Mouse (Mus musculus) heart, embryonic 12.5 days (tissue): ENCODE measurements around the gene Rars2. TPM values are rescaled to one million over a fixed set of nuclear protein-coding genes. Genes with fewer than 3 reads are reported as not detected.
"Not testable (repeated sequence)": the region's sequence is repeated elsewhere in the genome, so short reads cannot be mapped to it uniquely, and the experiment has no call there.

Source experiments
- ATAC-seq: fragments of 200-750 bp; cut with Nextera tagmentation; 2 replicates; pipeline ENCODE4 v1.8.0; 2017; ENCODE audit warnings: moderate TSS enrichment, moderate library complexity; ENCODE audit not compliant: insufficient number of reproducible peaks, low FRiP score
- H3K27ac ChIP-seq: fragments of 300-500 bp; sonication (generic); 2 replicates; pipeline ENCODE4 v1.5.1; 2016; ENCODE audit warnings: mild to moderate bottlenecking, moderate library complexity; ENCODE audit not compliant: poor library complexity, severe bottlenecking
- H3K27me3 ChIP-seq: fragments of 300-500 bp; sonication (generic); replicated peaks from 2 replicates; pipeline ENCODE4 v1.6.1; 2016; ENCODE audit warnings: mild to moderate bottlenecking, moderate library complexity
- H3K36me3 ChIP-seq: fragments of 300-500 bp; sonication (generic); 2 replicates; pipeline ENCODE4 v1.6.1; 2016; ENCODE audit warnings: mild to moderate bottlenecking, moderate library complexity
- H3K4me1 ChIP-seq: fragments of 300-500 bp; sonication (generic); replicated peaks from 2 replicates; pipeline ENCODE4 v1.6.1; 2016; ENCODE audit warnings: mild to moderate bottlenecking
- H3K4me2 ChIP-seq: fragments of 300-500 bp; sonication (generic); 2 replicates; pipeline ENCODE4 v1.6.1; 2016; ENCODE audit warnings: mild to moderate bottlenecking, moderate library complexity
- H3K4me3 ChIP-seq: fragments of 300-500 bp; sonication (generic); 2 replicates; pipeline ENCODE4 v1.5.1; 2016; ENCODE audit warnings: mild to moderate bottlenecking
- H3K9ac ChIP-seq: fragments of 300-500 bp; sonication (generic); 2 replicates; pipeline ENCODE4 v1.6.1; 2016; ENCODE audit warnings: mild to moderate bottlenecking, moderate library complexity
- H3K9me3 ChIP-seq: fragments of 300-500 bp; sonication (generic); replicated peaks from 2 replicates; pipeline ENCODE4 v1.6.1; 2016; ENCODE audit warnings: mild to moderate bottlenecking, moderate library complexity
- WGBS: fragments of 180-500 bp; shearing (Covaris S2); methylation state at CpG from one replicate; pipeline ENCODE4 v1.1.7; 2016; 5-methylcytosine and 5-hydroxymethylcytosine counted together
- polyA plus RNA-seq: library from polyadenylated mRNA; unstranded; fragments of >200 nt; fragmentation: Nextera tagmentation; extraction: Ambion mirVana; gene quantifications from 2 replicates; pipeline ENCODE4 v1.2.1, GENCODE M21; 2016

Gene Rars2
- polyA plus RNA-seq = 53.7 and 62.1 TPM in 2 replicates

- H3K4me1 ChIP-seq = peaks cover 21% of the 10 kb centered on the region
- peak within 1 kb of the TSS; percentile 96 for H3K4me3 ChIP-seq
- peak within 1 kb of the TSS; percentile 97 for H3K9ac ChIP-seq
- H3K27me3 ChIP-seq = no peaks in the 10 kb centered on the region
- H3K9me3 ChIP-seq = no peaks in the 10 kb centered on the region
- peaks cover 2% of the 10 kb centered on the region; the same call in 1 of the 2 replicates for H3K36me3 ChIP-seq
- ATAC-seq = peak; percentile 98
- WGBS = under 1% methylated on average over 42 of the region's 42 CpGs
- peak within 1 kb of the TSS; percentile 92 for H3K27ac ChIP-seq
- peak within 1 kb of the TSS; percentile 91 for H3K4me2 ChIP-seq
Observed at GRCm38 (mm10) chr4:34614630-34615094, at the start of gene Rars2, which contains the start of gene Orc3. Gene Rars2, plus strand, starts transcription at chr4:34614957. Gene Orc3, minus strand, starts transcription at chr4:34614944.

- 86% methylated on average over 6 of the region's 6 CpGs for WGBS
- no peak for ATAC-seq
- no peak overlapping the region for H3K4me2 ChIP-seq
- no peaks in the 10 kb centered on the region for H3K9me3 ChIP-seq
- H3K27me3 ChIP-seq = no peaks in the 10 kb centered on the region
- H3K9ac ChIP-seq = no peak overlapping the region
- H3K4me3 ChIP-seq = no peak overlapping the region
- H3K36me3 ChIP-seq = peaks cover 50% of the 10 kb centered on the region
- H3K4me1 ChIP-seq = no peaks in the 10 kb centered on the region
- H3K27ac ChIP-seq = no peak overlapping the region
Observed at GRCm38 (mm10) chr4:34566226-34566625, 48.5 kb upstream of the Rars2 start.

GRCm38 (mm10) chr4:34572876-34573275 is 41.9 kb upstream of the Rars2 start:
- no peaks in the 10 kb centered on the region for H3K27me3 ChIP-seq
- H3K4me3 ChIP-seq = no peak overlapping the region
- no peaks in the 10 kb centered on the region for H3K4me1 ChIP-seq
- H3K27ac ChIP-seq = no peak overlapping the region
- no peaks in the 10 kb centered on the region for H3K9me3 ChIP-seq
- H3K36me3 ChIP-seq = peaks cover 87% of the 10 kb centered on the region
- H3K4me2 ChIP-seq = no peak overlapping the region
- ATAC-seq = no peak
- 67% methylated on average over 2 of the region's 2 CpGs for whole genome bisulfite sequencing
- H3K9ac ChIP-seq = no peak overlapping the region

GRCm38 (mm10) chr4:34577028-34577427 is 37.7 kb upstream of the Rars2 start:
- Histone ChIP-seq H3K4me2 (no peak overlapping the region), H3K9ac (no peak overlapping the region), H3K9me3 (no peaks in the 10 kb centered on the region), H3K4me1 (peaks cover 6% of the 10 kb centered on the region), H3K27me3 (no peaks in the 10 kb centered on the region), H3K4me3 (no peak overlapping the region), H3K27ac (no peak overlapping the region), H3K36me3 (peaks cover 86% of the 10 kb centered on the region)
- WGBS = 99% methylated on average over 2 of the region's 2 CpGs
- no peak for ATAC-seq

- 27% methylated on average over 1 of the region's 1 CpGs for WGBS
- no peak overlapping the region for H3K4me3 ChIP-seq
- H3K9ac ChIP-seq = no peak overlapping the region
- H3K36me3 ChIP-seq = peaks cover 87% of the 10 kb centered on the region
- H3K27ac ChIP-seq = peak overlapping the region; percentile 47; the same call in 1 of the 2 replicates
- H3K4me2 ChIP-seq = no peak overlapping the region
- H3K27me3 ChIP-seq = no peaks in the 10 kb centered on the region
- no peaks in the 10 kb centered on the region for H3K9me3 ChIP-seq
- no peak for ATAC-seq
- peaks cover 12% of the 10 kb centered on the region for H3K4me1 ChIP-seq
Observed at GRCm38 (mm10) chr4:34579215-34579614, 35.5 kb upstream of the Rars2 start.

GRCm38 (mm10) chr4:34581489-34581888 is 33.3 kb upstream of the Rars2 start:
- peaks cover 77% of the 10 kb centered on the region for H3K36me3 ChIP-seq

GRCm38 (mm10) chr4:34581990-34582389 is 32.8 kb upstream of the Rars2 start:
- H3K27ac ChIP-seq = no peak overlapping the region; the same call in 1 of the 2 replicates
- no peak overlapping the region for H3K4me2 ChIP-seq
- H3K36me3 ChIP-seq = peaks cover 74% of the 10 kb centered on the region
- WGBS = 64% methylated on average over 7 of the region's 7 CpGs
- no peaks in the 10 kb centered on the region for H3K9me3 ChIP-seq
- no peaks in the 10 kb centered on the region for H3K27me3 ChIP-seq
- ATAC-seq = no peak
- H3K9ac ChIP-seq = no peak overlapping the region
- no peak overlapping the region for H3K4me3 ChIP-seq
- peaks cover 16% of the 10 kb centered on the region for H3K4me1 ChIP-seq

More at GRCm38 (mm10) chr4:34581489-34581888, 33.3 kb upstream of the Rars2 start:
- not testable (repeated sequence) for H3K4me2 ChIP-seq, H3K27ac ChIP-seq, H3K4me3 ChIP-seq, H3K27me3 ChIP-seq, H3K9me3 ChIP-seq, ATAC-seq, H3K9ac ChIP-seq
- H3K4me1 ChIP-seq = peaks cover 16% of the 10 kb centered on the region
- 73% methylated on average over 1 of the region's 1 CpGs for WGBS

GRCm38 (mm10) chr4:34582476-34582875 is 32.3 kb upstream of the Rars2 start:
- H3K4me3 ChIP-seq = no peak overlapping the region
- H3K27ac ChIP-seq = no peak overlapping the region
- peaks cover 72% of the 10 kb centered on the region for H3K36me3 ChIP-seq
- H3K9me3 ChIP-seq = no peaks in the 10 kb centered on the region
- no peaks in the 10 kb centered on the region for H3K27me3 ChIP-seq
- no peak overlapping the region for H3K9ac ChIP-seq
- H3K4me2 ChIP-seq = no peak overlapping the region
- peaks cover 16% of the 10 kb centered on the region for H3K4me1 ChIP-seq
- 75% methylated on average over 5 of the region's 5 CpGs for WGBS
- ATAC-seq = no peak

- WGBS = 89% methylated on average over 3 of the region's 3 CpGs
- ATAC-seq = no peak
- Histone ChIP-seq H3K27me3 (no peaks in the 10 kb centered on the region), H3K9me3 (no peaks in the 10 kb centered on the region), H3K4me1 (peaks cover 16% of the 10 kb centered on the region), H3K4me3 (no peak overlapping the region), H3K27ac (no peak overlapping the region), H3K36me3 (peaks cover 65% of the 10 kb centered on the region), H3K4me2 (no peak overlapping the region), H3K9ac (no peak overlapping the region)
Observed at GRCm38 (mm10) chr4:34583427-34583826, 31.3 kb upstream of the Rars2 start.

GRCm38 (mm10) chr4:34584871-34585607 is 29.7 kb upstream of the Rars2 start:
- Histone ChIP-seq H3K36me3 (peaks cover 53% of the 10 kb centered on the region), H3K9me3 (no peaks in the 10 kb centered on the region), H3K4me2 (no peak overlapping the region), H3K27me3 (no peaks in the 10 kb centered on the region), H3K4me1 (peaks cover 12% of the 10 kb centered on the region), H3K4me3 (no peak overlapping the region), H3K27ac (0 out of 2 replicates have a peak overlapping the region, but pooled peaks have one; percentile 23), H3K9ac (no peak overlapping the region)
- WGBS = 70% methylated on average over 7 of the region's 7 CpGs
- ATAC-seq = no peak

- H3K4me3 ChIP-seq = no peak overlapping the region
- H3K9ac ChIP-seq = no peak overlapping the region
- H3K4me1 ChIP-seq = 0 out of 2 replicates have a peak, but pooled peaks cover 5% of the 10 kb centered on the region
- H3K36me3 ChIP-seq = peaks cover 58% of the 10 kb centered on the region
- H3K27me3 ChIP-seq = no peaks in the 10 kb centered on the region
- H3K27ac ChIP-seq = no peak overlapping the region
- 92% methylated on average over 6 of the region's 6 CpGs for WGBS
- no peak overlapping the region for H3K4me2 ChIP-seq
- no peaks in the 10 kb centered on the region for H3K9me3 ChIP-seq
- ATAC-seq = no peak
Observed at GRCm38 (mm10) chr4:34603123-34603522, 11.6 kb upstream of the Rars2 start.
